Mouse (Mus musculus) C2C12 (cell line): Measurements from ENCODE around the gene Sprr2a2.
"Not testable (repeated sequence)": the region's sequence is repeated elsewhere in the genome, so short reads cannot be mapped to it uniquely, and the experiment has no call there.

Experiments used
- CTCF ChIP-seq: IDR thresholded peaks from one replicate; pipeline ENCODE4 v1.5.1; 2011; ENCODE audit not compliant: control insufficient read depth, insufficient read depth, insufficient read length
- MAX ChIP-seq: IDR thresholded peaks from one replicate; pipeline ENCODE4 v1.6.1; 2011; ENCODE audit warnings: mild to moderate bottlenecking, control low read depth
- USF1 ChIP-seq: IDR thresholded peaks from one replicate; pipeline ENCODE4 v1.6.1; 2011; ENCODE audit warnings: low read depth, mild to moderate bottlenecking, control low read depth, moderate library complexity

GRCm38 (mm10) chr3:92246245-92246644 is 30.5 kb downstream of the Sprr2a2 start:
- not testable (repeated sequence) for TF ChIP-seq CTCF, MAX, USF1
